Mouse (Mus musculus) testis, postnatal 14 days (tissue): ENCODE measurements around the gene H2-Q7.
A peak's percentile ranks its signal among the peaks of the same experiment; 100 is the strongest.
"Not testable (repeated sequence)": the region's sequence is repeated elsewhere in the genome, so short reads cannot be mapped to it uniquely, and the experiment has no call there.

Experiments used
- DNase-seq: peaks from one replicate; pipeline ENCODE4 v3.0.0; 2021; ENCODE audit warnings: low spot score

H2-Q7 gene

DNA sequence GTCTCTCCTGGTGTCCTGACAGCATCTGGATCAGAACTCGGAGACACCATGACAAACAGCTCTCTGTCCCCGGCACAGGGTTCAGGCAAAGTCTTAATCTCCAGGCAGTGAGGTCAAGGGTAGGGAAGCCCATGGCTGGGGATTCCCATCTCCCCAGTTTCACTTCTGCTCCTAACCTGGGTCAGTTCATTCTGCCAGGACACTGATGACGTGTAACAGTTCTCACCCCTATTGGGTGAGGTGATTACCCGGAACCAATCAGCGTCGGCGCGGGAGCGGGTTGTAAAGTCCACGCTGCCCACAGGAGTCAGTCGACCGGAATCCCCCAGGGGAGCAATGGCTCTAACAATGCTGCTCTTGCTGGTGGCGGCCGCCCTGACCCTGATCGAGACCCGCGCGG, at the start of gene H2-Q7:
Gene H2-Q7 (plus strand): TSS at position 271 of the 400 bp plus-strand sequence.
- DNase-seq = peak; percentile 76

DNA sequence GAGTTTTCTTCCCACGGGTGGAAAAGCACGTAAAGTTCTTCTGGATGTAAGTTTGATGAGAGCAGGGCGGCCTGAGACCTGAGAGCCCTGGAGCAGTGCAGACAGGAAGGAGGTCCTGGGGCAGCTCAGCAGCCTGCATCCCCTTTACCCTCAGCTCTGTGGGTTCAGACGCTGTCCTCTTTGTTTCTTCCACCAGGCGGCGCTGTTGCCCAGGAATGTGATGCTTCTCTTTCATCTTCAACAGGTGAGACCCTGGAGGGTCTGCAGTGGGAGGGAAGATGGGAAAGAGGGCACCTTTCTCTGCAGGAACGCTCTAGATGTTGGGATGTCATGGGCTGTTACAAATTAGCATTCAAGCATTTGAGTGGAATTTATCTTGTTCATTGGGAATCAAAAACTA, 49.2 kb upstream of the H2-Q7 start:
- DNase-seq = peak; percentile 41

DNA sequence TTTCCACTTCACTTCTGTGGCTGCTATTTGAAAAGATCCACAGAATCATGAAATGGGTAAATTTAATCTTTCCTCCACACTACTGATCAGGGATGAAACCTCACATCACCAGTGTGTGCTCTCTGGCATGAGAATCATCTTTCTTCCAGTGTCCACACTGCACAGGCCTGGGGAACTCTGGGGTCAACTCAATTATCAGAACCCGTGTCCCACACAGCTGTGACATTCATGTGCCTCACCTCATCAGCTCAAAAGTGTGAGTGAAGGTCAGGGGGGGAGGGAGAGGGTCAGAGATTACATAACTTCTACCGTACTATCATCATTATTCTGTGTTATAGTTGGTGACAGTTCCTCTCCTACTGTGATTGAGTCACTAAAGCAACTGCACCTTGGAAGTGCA, 46.3 kb upstream of the H2-Q7 start:
- DNase-seq = not testable (repeated sequence)

DNA sequence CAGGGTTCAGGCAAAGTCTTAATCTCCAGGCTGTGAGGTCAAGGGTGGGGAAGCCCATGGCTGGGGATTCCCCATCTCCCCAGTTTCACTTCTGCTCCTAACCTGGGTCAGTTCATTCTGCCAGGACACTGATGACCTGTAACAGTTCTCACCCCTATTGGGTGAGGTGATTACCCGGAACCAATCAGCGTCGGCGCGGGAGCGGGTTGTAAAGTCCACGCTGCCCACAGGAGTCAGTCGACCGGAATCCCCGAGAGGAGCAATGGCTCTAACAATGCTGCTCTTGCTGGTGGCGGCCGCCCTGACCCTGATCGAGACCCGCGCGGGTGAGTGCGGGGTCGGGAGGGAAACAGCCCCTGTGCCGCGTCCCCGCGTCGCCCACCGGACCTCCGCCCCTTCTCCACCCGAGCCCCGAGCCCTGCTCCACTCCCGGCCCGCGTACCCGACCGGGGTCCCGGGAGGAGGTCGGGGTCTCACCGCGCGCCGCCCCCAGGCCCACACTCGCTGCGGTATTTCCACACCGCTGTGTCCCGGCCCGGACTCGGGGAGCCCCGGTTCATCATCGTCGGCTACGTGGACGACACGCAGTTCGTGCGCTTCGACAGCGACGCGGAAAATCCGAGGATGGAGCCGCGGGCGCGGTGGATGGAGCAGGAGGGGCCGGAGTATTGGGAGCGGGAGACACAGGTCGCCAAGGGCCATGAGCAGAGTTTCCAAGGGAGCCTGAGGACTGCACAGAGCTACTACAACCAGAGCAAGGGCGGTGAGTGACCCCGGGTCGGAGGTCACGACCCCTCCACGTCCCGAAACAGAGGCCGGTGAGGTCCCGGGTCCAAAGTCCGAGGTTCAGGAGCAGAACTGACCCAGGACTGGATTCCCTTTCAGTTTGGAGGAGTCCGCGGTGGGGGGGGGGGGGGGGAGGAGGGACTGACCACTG, 44.8 kb upstream of the H2-Q7 start:
- DNase-seq = not testable (repeated sequence)

DNA sequence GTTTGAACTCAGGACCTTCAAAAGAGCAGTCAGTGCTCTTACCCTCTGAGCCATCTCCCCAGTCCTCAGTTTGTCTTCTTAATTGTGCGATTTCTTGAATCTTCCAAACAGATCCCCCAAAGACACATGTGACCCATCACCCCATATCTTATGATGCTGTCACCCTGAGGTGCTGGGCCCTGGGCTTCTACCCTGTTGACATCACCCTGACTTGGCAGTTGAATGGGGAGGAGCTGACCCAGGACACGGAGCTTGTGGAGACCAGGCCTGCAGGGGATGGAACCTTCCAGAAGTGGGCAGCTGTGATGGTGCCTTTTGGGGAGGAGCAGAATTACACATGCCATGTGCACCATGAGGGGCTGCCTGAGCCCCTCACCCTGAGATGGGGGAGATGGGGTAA, 42.0 kb upstream of the H2-Q7 start:
- DNase-seq = not testable (repeated sequence)

DNA sequence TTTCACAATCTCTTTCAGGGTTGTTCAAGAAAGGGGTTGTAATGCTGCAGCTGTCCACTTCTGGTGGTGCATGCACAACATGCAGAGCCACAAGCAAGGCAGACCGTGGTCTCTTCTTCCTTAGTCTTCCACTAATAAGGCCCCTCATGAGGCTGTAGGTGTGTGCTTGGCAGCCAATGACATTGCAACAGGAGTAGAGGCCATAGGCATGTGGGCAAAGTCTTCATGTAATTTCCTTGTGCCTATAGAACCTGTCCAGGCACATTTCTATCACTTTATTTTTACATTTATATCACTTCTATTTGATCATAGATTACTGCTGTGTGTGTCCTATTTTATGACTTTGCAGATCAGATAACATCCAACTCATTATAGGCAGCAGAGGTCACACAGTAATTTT, 25.9 kb upstream of the H2-Q7 start:
- DNase-seq = not testable (repeated sequence)

DNA sequence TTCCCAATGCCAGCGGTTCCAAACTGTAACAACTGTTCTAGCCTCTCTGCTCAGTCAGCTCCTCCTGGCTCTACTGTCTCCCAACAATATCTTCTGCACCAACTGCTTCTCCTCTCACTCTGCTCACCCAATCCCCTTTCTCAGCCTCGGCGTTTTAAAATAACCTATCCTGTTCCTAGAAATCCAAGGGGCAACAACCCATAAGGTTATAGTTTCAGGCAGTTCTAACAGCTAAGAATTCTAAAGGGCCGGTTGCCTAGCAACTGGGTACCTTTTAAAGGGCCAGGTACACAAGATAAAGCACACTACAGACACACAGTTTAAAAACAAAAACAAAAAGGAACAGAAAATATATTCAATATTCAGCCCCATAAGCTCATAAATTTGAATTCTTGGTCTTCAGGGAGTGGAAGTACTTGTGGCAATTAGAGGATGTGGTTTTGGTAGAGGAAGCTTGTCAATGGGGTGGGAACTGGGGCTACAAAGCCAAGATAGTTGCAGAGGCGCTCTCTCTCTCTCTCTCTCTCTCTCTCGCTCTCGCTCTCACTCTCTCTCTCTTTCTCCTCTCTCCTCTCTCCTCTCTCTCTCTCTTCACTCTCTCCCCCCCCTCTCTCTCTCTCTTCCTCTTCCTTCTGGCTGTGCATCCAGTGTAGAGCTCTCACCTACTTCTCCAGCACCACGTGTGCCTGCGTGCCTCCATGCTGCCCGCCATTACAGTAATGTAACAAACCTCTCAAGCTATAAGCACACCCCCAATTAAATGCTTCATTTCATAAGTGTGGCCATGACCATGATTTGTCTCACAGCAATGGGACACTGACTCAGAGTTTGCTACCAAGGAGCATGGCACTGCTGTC, 23.5 kb upstream of the H2-Q7 start:
- not testable (repeated sequence) for DNase-seq

DNA sequence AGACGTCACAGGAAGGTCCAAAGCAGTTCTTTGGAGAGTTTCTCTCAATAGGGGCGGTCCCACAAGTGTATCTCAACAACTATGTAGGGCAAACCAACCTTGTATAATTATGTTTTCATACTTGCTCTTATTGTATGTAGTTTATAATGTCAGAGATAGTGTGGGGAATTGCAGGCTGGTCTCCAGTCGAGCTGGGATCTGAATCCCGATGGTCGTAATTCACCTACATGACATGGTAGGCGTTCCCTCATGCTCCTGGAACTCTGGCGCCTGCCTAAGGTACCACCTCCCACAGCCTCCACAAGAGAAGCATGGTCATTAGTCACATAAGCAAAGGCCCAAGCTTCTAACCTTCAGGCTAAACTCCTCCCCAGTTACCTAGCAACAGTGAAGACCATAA, 20.2 kb upstream of the H2-Q7 start:
- DNase-seq = no peak

DNA sequence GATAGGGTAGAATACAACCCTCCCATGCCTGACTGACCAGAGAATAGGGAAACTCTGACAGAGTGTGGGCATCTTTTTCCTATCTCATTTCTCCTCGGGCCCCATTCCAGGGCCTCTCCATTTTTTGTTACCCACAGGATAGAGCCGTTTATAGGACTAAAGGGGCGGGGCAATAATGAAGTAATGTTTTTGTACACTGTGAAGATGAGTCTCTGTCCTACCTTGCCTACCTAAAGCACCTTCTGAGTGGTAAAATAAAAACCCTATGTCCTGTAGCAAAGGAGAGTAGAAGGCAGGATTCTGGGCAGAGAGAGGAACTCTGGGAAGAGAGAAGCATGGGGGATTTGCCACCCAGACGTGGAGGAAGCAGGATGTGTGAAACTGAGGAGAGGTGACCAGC, 19.4 kb upstream of the H2-Q7 start:
- not testable (repeated sequence) for DNase-seq

DNA sequence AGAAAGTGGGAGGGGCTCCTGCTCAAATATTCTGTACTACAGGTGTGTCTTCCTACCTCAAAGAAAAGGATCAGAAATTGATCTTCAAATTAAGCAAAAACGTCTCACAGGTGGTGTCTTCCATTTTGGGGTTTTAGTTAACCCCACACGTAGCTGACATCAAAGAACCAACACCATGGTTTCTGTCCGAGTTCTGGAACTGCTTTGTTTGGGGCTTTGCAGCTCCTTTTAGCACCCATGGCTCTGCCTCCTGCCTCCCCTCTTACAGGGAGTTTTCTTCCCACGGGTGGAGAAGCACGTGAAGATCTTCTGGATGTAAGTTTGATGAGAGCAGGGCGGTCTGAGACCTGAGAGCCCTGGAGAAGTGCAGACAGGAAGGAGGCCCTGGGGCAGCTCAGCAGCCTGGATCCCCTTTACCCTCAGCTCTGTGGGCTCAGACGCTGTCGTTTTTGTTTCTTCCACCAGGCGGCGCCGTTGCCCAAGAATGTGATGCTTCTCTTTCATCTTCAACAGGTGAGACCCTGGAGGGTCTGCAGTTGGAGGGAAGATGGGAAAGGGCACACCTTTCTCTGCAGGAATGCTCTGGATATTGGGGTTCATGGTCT, 18.6 kb upstream of the H2-Q7 start:
- not testable (repeated sequence) for DNase-seq

DNA sequence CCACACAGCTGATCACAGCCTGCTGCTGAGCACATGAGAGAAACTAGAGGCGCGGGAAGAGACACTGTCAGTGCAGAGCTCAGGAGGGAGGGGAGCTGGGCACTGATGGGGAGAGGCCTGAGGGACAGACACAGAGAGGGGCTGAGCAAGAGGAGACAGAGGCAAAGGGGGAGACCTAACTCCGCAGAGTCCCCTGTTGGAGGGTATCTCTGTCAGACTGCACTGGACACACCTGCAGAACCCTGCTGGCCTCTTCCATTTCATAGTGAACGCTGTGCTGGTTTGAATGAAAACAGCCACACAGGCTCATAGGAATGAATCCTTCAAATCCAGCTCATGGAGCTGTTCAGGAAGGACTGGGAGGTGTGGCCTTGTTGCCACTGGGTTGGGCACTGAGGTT, 17.6 kb upstream of the H2-Q7 start:
- DNase-seq = not testable (repeated sequence)

DNA sequence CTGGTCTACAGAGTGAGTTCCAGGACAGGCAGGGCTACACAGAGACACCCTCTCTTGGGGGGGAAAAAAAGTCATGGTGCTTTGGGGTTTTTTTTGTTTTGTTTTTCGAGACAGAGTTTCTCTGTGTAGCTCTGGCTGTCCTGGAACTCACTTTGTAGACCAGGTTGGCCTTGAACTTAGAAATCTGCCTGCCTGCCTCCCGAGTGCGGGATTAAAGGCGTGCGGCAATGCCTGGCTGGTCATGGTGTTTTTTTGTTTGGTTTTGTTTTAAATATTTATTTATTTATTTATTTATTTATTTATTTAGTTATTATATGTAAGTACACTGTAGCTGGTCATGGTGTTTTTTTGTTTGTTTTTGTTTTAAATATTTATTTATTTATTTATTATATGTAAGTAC, 16.6 kb upstream of the H2-Q7 start:
- not testable (repeated sequence) for DNase-seq

DNA sequence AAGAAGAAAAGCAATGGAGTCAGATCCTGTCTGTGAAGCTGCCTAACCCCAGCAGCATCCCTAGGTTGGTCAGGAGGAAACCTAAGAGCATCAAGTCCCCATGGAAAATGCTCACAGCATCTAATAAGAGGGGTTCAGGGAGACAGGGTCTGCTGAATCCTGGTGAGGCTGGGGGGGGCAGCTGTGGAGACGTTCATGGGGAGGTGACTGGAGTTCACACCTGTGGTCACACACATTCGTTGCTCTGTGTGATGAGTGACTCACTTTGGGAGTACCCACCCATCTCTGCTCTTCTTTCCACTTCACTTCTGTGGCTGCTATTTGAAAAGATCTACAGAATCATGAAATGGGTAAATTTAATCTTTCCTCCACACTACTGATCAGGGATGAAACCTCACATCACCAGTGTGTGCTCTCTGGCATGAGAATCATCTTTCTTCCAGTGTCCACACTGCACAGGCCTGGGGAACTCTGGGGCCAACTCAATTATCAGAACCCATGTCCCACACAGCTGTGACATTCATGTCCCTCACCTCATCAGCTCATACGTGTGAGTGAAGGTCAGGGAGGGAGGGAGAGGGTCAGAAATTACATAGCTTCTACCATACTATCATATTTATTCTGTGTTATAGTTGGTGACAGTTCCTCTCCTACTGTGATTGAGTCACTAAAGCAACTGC, 15.7 kb upstream of the H2-Q7 start:
- DNase-seq = not testable (repeated sequence)

DNA sequence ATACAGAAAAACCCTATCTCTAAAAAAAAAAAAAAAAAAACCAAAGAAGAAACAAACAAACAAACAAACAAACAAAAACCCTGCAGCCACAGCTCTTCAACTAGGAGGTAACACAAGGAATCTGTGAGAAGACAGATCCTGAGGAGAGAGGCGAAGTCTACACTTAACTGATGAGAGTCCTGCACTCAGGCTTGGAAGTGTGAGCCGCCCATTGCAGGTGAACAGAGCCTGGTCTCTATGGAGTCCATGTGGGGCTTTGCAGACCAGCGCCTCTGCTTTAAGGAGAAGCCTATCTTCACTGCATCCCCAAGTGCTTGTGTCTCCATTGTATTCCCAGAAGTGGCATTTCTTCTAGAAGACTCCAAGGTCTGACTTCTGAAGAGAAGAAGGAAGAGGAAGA, 14.8 kb upstream of the H2-Q7 start:
- DNase-seq = not testable (repeated sequence)

DNA sequence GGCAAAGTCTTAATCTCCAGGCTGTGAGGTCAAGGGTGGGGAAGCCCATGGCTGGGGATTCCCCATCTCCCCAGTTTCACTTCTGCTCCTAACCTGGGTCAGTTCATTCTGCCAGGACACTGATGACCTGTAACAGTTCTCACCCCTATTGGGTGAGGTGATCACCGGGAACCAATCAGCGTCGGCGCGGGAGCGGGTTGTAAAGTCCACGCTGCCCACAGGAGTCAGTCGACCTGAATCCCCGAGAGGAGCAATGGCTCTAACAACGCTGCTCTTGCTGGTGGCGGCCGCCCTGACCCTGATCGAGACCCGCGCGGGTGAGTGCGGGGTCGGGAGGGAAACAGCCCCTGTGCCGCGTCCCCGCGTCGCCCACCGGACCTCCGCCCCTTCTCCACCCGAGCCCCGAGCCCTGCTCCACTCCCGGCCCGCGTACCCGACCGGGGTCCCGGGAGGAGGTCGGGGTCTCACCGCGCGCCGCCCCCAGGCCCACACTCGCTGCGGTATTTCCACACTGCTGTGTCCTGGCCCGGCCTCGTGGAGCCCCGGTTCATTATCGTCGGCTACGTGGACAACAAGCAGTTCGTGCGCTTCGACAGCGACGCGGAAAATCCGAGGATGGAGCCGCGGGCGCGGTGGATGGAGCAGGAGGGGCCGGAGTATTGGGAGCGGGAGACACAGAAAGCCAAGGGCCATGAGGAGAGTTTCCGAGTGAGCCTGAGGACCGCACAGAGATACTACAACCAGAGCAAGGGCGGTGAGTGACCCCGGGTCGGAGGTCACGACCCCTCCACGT, 14.1 kb upstream of the H2-Q7 start, which contains the start of gene H2-Q6:
Gene H2-Q6 (plus strand): TSS at position 227 of the 793 bp plus-strand sequence.
- peak; percentile 56 for DNase-seq

DNA sequence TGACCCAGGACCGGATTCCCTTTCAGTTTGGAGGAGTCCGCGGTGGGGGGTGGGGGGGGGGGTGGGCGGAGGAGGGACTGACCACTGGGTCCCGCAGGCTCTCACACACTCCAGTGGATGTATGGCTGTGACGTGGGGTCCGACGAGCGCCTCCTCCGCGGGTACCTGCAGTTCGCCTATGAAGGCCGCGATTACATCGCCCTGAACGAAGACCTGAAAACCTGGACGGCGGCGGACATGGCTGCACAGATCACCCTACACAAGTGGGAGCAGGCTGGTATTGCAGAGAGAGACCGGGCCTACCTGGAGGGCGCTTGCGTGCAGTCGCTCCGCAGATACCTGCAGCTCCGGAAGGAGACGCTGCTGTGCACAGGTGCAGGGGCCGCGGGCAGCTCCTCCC, 13.5 kb upstream of the H2-Q7 start:
- peak; percentile 38 for DNase-seq

DNA sequence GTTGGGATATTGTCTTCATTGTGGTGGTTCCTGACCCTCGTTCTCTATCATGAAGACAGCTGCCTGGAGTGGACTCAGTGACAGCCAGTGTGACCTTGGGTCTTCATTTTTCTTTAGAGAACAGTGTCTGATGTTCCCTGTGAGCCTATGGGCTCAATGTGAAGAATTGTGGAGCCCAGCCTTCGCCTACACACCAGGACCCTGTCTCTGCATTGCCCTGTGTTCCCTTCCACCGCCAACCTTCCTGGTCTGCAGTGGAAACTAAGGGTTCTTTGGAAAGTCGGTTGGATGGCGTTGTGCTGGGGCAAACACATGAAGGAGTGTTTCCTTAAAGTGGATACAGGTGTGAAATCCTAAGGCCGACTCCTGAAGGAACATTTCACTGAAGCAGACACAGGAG, 10.1 kb upstream of the H2-Q7 start:
- DNase-seq = not testable (repeated sequence)

DNA sequence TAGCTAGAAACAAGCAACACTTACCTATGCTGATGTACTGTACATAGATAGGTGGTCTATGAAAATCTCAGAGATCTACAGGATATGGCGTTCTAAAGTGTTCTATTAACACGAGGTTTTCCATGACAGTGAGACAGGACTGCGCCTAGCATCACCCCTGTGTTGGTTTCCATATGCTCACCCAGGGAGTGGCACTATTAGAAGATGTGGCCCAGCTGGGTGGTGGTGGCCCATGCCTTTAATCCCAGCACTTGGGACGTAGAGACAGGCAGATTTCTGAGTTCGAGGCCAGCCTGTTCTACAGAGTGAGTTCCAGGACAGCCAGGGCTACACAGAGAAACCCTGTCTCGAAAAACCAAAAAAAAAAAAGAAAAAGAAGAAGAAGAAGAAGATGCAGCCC, 8.3 kb upstream of the H2-Q7 start:
- not testable (repeated sequence) for DNase-seq

DNA sequence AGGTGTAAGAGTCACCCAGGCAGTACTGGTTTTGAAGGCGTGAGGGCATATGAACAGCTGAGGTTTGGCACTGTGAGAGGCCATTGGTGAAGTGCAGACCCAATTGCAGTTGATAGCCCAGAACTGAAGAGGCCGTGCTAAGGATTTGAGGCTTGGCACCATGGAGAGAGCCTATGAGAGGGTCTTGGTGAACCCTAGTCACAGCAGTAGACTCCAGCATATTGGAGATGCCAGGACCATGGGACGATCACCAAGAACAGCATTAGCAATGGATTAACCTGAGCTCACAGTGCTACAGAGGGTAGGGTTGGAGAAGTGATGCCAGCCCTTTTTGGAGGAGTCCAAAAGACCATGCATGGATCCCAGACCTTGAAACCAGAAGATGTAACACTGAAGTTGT, 6.8 kb upstream of the H2-Q7 start:
- DNase-seq = not testable (repeated sequence)

DNA sequence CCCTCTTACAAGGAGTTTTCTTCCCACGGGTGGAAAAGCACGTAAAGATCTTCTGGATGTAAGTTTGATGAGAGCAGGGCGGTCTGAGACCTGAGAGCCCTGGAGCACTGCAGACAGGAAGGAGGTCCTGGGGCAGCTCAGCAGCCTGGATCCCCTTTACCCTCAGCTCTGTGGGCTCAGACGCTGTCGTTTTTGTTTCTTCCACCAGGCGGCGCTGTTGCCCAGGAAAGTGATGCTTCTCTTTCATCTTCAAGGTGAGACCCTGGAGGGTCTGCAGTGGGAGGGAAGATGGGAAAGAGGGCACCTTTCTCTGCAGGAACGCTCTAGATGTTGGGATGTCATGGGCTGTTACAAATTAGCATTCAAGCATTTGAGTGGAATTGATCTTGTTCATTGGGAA, 4.1 kb upstream of the H2-Q7 start:
- DNase-seq = not testable (repeated sequence)

DNA sequence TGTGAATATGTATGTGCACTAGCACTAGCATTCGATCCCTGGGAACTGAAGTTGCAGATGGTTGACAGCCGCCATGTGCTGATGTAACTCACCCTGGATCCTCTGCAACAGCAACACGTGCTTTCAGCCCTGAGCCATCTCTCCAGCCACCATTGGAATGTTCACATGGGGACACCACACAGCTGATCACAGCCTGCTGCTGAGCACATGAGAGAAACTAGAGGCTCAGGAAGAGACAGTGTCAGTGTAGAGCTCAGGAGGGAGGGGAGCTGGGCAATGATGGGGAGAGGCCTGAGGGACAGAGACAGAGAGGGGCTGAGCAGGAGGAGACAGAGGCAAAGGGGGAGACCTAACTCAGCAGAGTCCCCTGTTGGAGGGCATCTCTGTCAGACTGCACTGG, 3.4 kb upstream of the H2-Q7 start:
- not testable (repeated sequence) for DNase-seq
